Mouse (Mus musculus) cerebellum, adult 11 months (tissue): ENCODE measurements around the gene Nfkbia.

Experiments used
- DNase-seq: peaks from one replicate; pipeline ENCODE4 v3.0.0; 2022

Gene Nfkbia

DNA sequence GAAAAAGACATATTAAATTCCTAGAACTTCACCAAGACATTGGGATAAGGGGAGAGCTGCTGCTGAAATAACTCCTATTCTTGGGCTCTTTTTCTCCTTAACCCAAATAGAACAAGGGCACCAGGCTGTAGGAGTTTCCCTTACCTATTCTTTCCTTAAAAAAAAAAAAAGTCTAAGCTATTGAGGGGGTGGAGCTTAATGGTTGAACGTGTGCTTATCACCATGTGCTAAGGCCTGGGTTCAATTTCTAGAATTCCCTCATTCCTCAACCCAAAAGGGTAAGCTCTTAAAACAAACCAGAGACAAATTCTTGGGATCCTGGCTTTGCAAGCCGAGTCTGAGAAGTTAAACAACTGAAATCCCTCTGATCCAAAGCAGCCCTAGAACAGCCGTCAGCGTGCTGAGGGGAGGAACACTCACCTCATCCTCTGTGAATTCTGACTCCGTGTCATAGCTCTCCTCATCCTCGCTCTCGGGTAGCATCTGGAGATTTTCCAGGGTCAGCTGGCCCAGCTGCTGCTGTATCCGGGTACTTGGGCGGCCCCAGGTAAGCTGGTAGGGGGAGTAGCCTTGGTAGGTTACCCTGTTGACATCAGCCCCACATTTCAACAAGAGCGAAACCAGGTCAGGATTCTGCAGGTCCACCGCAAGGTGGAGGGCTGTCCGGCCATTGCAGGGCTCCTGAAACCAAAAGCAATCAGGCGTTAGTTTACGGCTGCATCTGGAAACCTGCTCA, 2.3 kb downstream of the Nfkbia start:
- DNase-seq = no peak

DNA sequence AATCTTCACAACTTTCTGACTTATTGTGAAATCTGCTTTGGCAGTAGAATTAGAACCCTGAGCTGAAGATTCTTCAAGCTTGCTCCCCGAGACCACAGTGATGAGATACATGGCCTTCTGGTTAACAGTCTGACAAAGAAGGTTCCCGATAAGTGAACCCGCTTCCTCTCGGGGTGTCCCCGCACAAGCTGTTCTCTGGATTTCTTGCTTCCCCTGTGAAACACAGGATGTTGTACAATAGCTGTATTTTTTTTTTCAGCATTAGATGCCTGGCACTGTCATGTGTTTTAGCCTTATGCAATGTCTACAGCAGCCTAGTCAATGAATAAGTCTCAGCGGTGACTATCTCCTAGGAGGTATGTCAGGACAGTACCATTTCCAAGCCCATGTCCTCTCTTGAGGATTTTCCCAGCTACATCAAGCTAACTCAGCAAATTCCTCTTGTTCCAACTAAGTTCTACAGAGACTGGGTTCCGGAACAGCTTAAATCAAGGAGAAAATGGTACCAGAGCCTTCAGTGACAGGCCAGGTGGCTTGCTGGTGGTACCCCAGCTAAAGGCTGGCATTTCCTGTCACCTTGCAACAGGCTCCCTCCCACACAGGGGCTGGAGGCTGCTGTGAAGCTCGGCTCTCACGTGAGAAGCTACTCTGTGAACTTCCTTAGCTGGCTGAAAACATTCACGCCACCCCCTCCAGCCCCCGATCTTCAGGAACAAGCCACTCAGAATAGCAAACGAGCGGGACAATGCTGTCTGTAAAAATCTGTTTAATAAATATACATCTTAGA, 3.6 kb downstream of the Nfkbia start:
- DNase-seq = no peak

DNA sequence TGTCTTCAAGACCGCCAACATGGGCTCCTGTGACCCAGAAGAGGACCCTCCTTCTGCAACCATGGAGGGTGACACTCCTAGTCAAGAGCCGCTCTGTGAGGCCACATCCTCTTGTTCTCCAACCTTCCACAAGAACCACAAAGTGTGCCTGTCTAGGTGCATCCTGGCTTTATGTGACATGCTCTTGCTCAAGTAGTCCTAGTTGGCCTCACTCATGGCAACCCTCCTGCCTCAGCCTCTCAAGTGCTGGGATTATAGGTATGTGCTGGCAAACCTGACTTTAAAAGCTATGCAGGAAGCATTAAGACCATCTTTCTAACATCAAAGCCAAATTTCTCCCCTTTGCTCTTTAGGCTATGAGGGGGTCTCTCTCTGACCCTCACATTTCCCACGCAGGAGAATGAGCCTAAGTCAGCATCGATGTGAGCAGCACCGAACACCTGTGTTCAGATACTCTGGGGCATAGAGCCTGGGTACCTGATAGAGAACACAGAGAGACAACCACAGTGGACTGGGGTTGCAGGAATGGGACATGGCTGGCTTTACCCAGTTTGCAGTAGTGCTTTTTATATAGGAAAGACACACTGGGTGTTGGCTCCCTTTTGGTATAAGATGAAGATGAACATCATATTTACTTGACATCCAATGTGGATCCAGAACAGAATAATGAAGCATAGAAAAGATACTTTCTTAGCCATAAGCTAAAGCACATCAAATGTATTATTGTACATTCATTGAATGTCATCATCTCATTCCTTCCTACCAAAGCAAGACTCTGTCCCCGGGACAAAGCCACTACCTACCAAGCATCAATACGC, 4.4 kb downstream of the Nfkbia start:
- DNase-seq = no peak

DNA sequence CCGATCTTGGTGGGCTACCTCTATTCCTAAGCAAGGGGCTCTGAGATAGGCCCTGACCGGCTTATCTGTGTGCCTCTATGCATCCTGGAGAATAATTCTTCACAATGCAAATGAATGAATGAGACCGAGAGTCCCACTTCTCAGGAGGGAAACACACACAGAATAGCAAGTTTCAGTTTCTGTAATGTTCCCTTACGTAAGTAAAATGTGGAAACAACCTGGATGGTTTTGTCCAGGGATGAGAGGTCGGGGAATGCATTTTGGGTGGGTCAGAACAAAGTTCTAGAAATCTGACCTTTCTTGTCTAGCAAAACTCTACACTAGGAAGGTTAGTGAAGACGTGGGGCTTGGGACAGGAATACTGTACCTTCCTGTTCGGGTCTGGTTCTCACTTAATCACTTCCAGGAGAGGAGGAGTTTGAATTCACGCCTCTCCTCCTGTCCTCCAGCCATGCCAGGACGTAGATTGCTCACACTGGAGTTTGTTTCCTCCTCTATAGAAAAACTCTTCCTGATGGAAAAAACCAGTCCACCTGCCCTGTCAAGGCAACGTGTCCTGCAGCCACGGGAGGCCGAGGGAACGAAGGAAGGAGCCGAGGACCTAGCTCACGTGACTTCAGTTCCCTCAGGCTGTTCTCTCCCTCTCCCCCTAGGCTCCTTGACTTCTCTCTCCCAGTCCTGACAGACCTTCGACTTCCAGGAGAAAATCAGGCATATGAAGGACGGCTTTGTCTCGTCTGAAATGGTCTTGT, 5.3 kb downstream of the Nfkbia start:
- no peak for DNase-seq

DNA sequence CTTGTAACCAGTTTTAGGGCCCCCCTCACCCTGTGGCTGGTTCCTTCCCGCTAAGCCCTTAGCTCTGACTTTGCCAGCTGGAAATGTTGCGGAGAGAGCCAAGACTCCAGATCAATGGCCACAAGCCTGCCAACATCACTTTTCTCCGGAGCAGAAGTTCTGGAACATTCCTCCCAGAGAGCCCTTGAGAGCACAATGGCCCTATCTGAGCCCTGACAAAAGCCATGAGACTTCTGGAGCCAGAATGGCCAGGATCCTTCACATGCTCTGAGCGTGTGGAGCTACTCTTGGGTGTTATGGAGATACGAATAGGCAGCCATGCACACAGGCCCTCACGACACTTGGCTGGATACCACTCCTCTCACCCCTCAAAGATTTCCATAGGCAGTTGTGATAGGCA, 7.6 kb downstream of the Nfkbia start:
- DNase-seq = no peak

DNA sequence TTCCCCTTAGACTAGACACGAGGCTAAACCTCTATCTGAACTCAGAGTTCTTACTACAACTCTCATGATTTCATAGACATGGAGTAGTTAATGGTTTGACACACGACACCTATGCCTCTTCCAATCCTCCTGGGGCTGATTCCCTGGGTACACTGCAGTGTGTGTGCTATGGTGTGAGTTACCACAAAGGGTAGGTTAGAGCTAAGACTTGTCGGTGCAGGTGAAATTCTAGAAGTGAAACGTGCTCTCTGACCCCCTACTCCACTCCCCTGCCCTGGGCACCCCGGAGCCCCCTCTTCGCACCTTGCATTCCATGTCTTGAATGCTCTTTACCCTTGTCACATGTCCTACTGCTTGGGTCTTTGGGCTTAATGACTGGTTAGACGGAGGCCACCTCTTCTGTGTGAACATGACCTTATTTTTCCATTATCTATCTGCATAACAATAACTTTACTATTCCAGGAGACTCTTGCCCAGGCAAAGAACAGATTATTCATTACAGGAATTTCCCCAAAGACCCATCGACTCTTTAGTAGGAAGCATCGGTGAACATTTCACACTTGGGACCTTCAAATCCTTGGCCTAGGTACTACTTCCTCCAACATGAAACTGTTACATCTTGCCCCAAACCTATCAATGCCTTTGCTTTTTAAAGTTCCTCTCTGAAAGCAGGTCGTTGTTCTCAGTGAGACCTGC, 8.2 kb downstream of the Nfkbia start:
- no peak for DNase-seq

DNA sequence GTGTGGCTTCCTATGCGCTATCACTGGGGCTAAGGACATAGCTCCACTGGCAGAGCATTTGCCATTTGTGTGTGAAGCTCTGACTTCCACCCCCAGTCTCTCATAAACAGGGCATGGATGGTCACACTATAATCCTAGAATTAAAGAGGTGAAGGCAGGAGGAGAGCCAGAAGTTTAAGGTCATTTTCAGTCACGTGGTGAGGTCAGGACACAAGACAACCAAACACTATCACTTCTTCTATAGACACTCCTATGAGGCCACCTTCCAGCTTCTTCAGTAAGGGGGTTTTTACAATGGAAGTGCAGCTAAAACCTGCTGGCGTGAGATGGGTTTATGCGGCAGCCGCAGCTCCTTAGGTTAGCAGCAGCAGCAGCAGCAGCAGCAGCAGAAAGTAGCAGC, 8.9 kb downstream of the Nfkbia start:
- DNase-seq = no peak

DNA sequence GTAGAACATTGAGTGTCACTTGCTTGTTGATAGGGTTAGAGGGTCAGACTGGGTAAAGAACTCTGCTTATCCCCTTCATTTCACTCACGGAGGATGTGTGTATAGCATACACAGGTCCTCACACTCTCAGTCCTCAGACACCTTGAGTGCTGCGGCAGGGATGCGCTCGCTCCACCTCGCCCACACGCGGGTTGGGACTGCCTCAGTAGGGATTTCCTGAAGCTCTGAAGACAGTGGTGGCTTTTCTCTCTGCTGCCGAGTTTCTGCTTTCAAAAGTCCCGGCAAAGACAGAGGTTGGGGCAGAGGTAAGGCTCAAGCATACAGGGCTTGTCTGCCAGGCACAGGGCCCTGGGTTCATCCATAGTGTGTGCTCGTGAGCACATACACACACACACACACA, 9.7 kb downstream of the Nfkbia start:
- DNase-seq = no peak

DNA sequence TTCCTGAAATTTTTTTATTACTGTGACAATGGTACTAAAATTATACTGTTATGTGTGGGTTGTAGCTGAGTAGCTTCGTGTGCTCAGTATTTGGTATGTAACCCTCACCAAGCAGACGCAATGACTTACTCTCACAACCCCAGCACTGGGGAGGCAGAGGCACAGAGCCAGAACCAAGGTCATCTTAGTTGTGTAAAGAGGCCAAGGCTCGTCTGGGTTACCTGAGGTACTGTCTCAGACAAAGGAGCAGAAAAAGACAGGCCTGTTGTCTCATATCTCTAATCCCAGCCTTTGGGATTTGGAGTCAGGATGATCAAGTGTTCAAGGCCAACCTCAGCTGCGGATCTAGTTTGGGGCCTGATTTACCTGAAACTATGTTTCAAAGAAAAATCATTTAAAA, 10.7 kb downstream of the Nfkbia start:
- no peak for DNase-seq

DNA sequence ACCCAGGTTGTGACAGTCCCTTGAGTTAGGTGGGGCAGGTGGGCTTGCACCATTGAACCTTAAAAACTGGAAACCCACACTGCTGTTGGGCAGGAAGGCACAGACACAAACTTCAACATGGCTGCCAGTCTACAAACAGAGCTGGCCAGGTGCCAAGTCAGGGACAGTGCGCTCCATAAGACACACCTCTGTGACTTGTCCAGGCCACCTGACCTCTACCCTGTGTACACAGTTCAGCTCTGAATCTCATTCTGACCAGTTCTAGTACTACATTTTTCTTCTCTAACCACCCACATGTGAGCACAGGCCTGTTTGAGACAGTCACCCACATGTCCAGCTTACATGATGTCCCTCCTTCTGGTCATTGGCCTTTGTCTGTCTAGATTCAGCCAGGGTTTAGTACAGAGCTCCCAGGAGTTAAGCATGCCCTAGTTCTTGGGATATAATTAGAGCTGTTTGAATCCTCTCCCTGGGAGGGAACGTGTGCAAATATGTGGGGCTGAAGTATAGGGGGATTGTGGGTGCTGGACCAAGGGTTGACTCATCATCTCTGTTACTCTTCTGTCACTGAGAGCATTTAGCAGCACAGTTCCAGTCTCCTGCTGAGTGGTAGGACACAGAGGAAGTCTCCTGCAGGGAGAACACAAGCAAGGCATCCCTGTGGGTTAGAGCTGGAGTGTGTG, 11.8 kb downstream of the Nfkbia start:
- DNase-seq = no peak

DNA sequence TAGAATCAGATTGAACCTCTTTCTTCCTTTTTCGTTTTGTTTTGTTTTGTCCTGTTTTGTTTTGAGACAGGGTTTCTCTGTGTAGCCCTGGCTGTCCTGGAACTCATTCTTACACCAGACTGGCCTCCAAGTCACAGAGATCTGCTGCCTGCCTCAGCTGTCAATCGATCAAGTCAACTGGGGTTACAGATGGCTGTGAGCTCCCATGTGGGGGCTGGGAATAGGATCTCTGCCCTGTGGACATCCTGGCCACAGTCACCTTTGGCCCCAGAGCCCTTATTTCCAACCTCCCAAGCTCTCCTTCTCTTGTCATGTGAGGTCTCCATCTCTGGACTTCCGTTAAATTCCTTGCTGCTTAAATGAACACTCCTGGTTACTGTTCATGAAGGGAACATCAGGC, 13.5 kb downstream of the Nfkbia start:
- no peak for DNase-seq

DNA sequence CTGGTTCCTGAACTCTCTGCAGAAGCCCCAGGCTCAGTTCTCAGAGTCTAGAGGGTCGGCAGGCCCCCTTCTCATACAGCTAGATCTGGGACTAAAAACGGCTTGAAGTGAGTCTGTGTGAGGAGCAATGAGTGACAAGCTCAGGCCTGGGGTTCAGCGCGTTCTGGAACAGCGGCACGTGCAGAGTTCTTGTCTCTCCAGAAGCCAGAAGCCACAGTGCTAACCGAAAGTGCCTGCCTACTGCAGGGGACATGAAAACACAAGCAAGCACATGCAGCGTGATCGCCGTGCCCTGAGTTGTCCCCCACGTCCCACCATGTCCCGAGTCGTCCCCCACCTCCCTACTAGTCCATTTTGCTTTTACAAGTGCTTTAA, 18.3 kb downstream of the Nfkbia start:
- DNase-seq = no peak

DNA sequence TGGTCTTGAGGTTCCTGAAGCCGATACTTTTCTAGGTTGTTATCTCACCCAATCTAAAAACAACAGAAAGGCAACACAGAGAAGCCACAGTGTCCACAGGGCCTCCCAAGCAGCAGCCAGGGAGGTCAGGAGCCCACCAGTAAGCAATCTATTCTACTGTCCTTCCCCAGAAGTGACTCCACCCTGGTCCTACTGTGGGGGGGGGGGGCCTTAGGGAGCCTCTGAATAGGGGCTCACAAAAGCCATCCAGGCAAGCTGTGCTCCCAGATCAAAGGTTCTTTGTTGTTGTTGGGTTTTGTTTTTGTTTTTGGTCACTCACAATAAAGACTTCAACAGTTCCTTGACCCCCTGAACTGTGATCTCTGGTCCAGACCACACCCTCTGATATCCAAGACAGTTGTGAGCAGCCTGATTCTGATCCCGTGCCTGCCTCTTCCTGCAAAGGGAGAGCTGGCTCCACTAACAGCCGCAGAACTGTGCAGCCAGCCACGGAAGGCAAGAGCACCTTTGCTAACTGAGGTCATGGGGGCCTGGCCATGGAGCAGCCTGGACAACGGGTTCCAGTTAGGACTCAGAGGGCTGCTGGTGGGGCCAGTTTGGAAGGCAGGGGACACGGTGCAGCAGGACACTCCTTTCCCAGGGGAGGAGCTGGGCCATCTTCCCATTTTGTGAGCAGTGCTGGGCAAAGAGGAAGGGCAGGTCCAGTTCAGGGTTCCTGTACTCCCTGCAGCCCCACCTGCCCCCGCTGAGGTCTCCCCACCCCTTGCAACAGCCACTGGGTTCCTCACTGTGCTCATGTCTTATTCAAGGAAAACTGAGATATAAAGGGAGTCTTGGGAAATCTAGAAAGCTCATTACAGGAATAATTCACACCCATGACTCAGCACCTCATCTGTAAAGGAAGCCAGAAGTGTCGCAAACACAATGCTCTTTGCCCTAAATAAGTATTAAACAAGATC, 18.9 kb downstream of the Nfkbia start:
- DNase-seq = no peak

DNA sequence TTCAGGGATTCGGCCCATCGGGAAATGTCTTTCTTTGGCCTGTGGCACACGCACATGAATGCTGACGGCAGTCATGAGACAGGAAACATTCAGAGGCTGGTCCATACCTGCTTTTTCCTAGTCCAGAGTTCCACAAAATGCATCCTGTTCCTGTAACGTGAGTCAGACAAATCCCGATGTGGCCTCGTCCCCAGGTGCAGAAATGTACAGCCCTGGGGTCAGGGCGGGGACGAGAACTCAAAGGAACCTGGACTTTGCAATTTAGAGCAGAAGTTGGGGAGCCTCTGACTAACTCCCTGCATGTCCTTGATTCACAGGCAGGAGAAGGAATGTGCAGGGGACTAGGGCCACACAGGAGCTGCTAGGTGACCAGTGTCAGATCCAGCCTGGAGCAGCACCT, 21.1 kb downstream of the Nfkbia start:
- DNase-seq = no peak

DNA sequence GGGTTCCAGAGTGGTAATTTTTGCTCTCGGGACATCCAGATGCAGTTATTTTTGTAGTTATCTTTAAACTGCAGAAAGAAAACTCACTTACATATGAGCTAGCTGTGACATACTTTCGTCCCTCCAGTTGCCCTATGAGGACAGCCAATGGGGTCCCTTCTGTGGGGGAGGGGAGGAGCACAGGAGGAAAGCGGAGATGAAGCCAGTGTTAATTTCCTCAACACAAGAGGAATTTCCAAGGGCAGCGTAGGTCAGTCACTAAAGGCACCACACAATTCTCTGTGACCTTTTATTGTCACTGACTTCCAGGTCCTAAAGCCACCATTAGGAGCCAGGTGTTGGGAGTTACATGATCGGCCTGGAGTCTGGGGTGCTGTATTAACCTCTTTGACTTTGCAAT, 22.0 kb downstream of the Nfkbia start:
- DNase-seq = no peak

DNA sequence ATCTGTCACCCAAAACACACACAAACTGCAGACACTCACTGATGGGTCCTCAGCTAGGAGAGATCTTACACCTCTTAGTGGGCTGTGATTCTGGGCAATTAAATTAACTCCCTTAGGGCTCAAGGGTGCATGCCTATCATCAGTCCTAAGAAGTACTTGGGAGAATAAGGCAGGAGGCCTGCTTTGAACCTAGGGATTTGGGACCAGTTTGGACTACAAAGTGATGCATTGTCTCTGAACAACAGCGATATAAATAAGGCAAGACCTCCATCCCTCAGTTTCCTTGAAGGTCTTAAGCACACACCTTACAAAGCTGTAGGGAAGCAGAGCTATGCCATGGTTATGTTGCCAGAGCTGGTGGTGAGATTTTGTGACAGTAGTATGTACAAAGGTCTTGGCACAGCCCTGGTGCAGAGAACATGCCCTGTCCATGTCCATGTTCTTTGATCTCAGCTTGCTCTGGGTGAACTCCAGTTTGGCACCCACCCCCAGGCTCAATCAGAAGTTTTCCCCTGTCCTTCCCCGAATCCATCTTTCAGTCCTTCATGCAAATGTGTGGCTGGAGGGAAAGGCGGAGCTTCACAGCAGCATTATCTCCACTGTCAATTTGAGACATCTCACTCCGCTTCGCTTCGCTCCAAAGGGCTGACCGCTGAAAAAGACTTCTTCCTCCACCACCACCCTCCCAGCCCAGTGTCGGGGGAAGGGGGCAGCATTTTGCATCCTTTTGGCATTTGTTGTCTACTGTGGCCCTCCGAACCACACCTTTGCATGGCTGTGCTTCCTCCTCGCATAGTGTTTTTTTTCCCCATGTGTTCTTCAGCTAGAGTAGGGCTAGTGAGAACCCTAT, 24.9 kb downstream of the Nfkbia start:
- no peak for DNase-seq

DNA sequence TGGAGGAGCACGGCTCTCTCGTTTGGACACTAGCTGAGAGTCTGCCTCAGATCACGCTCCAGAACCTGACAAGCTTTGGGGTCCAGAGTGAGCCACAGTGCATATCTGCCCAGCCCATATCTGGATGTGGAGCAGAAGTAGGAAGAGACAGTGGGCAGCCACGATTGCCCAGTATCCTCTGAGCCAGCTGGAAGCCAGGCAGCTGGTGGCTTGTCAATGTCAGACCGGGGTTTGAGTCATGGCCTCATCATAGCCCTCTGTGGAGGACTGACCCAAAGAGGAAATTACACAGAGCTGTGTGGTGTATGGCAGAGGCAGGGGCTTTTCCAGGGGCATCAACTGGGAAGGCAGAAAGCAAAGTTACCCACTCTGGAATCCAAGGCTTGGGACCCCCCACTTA, 25.6 kb downstream of the Nfkbia start:
- peak; percentile 22 for DNase-seq

DNA sequence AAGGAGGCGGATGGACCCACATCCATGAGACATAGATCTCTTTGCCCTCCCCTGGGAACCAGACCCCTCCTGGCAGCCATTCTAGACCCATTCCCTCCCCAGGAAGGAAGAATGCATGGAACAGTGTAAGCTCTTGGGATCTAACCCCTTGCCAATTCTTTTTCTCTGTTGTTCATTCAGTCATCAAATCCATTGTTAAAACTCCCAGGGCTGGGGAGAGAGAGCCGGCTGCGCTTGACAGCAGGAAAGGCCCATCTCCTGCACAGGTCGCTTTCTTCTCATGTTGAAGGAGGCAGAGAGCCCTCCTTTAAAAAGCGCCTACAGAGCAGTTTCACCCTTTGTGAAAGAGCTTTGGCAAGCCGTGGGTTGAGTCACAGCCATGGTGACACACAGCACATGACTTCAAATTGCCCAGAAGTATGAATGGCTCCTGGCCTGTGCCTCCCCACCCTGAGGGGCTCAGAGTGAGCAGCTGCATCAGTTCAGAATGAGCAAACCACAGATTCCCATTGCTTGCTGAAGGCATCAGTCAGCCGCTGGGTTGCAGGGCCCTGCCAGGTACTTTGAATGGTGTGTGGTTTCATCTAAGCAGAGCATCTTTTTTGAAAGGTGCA, 26.3 kb downstream of the Nfkbia start:
- DNase-seq = peak; percentile 27

DNA sequence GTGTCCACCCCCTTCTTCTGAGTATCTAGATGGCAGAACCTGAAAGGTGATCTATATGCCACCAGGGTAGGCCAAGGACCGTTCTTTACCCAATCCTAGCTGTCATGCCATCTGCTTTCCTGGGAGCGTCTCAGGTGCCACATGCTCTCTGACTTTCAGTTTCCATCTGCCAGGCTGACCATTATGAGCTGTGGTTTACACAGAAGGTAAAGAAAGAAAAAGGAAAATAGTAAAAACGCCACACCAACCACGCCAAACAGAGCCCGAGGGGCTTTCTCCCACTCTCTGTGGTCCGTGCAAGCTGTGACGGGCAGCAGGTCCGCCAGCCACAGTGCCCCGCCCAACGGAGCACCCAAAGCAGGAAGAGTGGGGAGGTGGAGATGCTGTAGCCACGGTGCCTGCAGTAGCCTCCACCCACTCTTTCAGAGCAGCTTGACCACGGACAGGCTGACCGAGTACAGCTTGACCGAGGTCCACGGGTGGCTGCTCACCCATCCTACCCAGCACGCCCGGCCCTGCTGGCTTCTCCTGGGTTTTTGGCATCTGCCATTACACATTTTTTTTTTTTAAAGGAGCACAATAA, 27.0 kb downstream of the Nfkbia start:
- peak; percentile 70 for DNase-seq
